Mouse (Mus musculus): ENCODE measurements at regions not wholly inside any gene's neighbourhood (a gene's known extent, or its start where the extent isn't known, plus 50 kb on each side); places are given as distances from the start of the nearest gene placed in this dataset.

DNA sequence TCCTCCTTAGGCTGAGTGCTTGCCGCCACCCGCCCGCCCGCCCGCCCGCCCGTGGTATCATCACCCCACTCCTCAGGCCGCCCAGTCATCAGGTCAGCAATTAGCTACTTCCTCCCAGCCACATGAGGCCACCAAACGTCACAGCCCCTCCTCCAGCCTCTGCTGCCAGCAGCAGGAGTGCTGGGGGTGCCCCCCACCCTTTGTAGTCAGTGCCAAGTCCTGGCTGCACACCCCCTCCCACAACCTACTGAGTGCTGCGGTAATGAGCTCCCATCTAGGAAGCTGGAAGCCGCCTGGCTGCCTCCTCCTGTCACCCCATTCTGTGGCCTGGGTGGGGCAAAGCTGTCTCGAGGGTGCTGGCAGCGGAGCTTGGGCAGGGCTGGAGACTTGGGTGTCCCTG lies 73.8 kb upstream of the 1600014C23Rik start:
- H3K4me1 ChIP-seq (ENCODE audit: control insufficient read depth in 1 of 2, insufficient read depth in 2 of 2, low read length in 2 of 2), result no peaks in the 10 kb centered on the region; a peak in 1 of 4 replicates
- no peak overlapping the region for H3K27ac ChIP-seq (ENCODE audit: control insufficient read depth, low read depth, low read length)
- H3K4me3 ChIP-seq (ENCODE audit: control insufficient read depth in 1 of 2, insufficient read depth in 1 of 2, low read depth in 2 of 2, low read length in 2 of 2), result peak overlapping the region in 1 of 2 experiments; percentile 7; a peak in 1 of 4 replicates
- H3K79me2 ChIP-seq (ENCODE audit: control insufficient read depth, insufficient read depth, low read length, poor library complexity), result no peaks in the 10 kb centered on the region
- H3K9ac ChIP-seq (ENCODE audit: control insufficient read depth, low read depth, low read length, poor library complexity, severe bottlenecking), result peak overlapping the region; percentile 13; the same call in 1 of the 2 replicates
- DNase-seq (ENCODE audit: low read depth, low spot score), result peak; percentile 22
- peaks cover 0 to 2% of the 10 kb centered on the region in 2 experiments; a peak in 1 of 4 replicates for H3K27me3 ChIP-seq (ENCODE audit: control insufficient read depth in 1 of 2, insufficient read depth in 2 of 2, low read length in 2 of 2)
- no peaks in the 10 kb centered on the region for H3K9me3 ChIP-seq (replicated peaks; ENCODE audit: insufficient read depth, low read length)
- no peaks in the 10 kb centered on the region for H3K36me3 ChIP-seq (ENCODE audit: control insufficient read depth in 1 of 2, insufficient read depth in 2 of 2, low read length in 2 of 2)
- TF ChIP-seq MXI1 (IDR thresholded peaks at IDR 0.05; ENCODE audit: low read depth, low read length) (no peak), TCF12 (IDR thresholded peaks at IDR 0.05; ENCODE audit: low read depth, low read length) (no peak), MAZ (IDR thresholded peaks at IDR 0.05; ENCODE audit: low read depth, low read length) (0 out of 2 replicates have a peak, but pooled peaks have one; percentile 33)

GRCm38 (mm10) chr17:45806831-45807230 lies 73.2 kb upstream of the 1600014C23Rik start:
- Histone ChIP-seq H3K79me2 (ENCODE audit: control insufficient read depth, insufficient read depth, low read length, poor library complexity) (no peaks in the 10 kb centered on the region), H3K9ac (ENCODE audit: control insufficient read depth, low read depth, low read length, poor library complexity, severe bottlenecking) (no peak overlapping the region), H3K4me1 (ENCODE audit: control insufficient read depth in 1 of 2, insufficient read depth in 2 of 2, low read length in 2 of 2) (no peaks in the 10 kb centered on the region; a peak in 1 of 4 replicates), H3K4me3 (ENCODE audit: control insufficient read depth in 1 of 2, insufficient read depth in 1 of 2, low read depth in 2 of 2, low read length in 2 of 2) (no peak overlapping the region), H3K27ac (ENCODE audit: control insufficient read depth, low read depth, low read length) (no peak overlapping the region), H3K9me3 (replicated peaks; ENCODE audit: insufficient read depth, low read length) (no peaks in the 10 kb centered on the region), H3K36me3 (ENCODE audit: control insufficient read depth in 1 of 2, insufficient read depth in 2 of 2, low read length in 2 of 2) (no peaks in the 10 kb centered on the region), H3K27me3 (ENCODE audit: control insufficient read depth in 1 of 2, insufficient read depth in 2 of 2, low read length in 2 of 2) (peaks cover 0 to 2% of the 10 kb centered on the region in 2 experiments; a peak in 1 of 4 replicates)
- DNase-seq (ENCODE audit: low read depth, low spot score), result no peak
- TF ChIP-seq E2F4 (IDR thresholded peaks at IDR 0.05; ENCODE audit: borderline replicate concordance, low read depth, low read length) (no peak), BHLHE40 (IDR thresholded peaks at IDR 0.05; ENCODE audit: borderline replicate concordance, low read depth, low read length) (no peak), TCF12 (IDR thresholded peaks at IDR 0.05; ENCODE audit: low read depth, low read length) (no peak), UBTF (IDR thresholded peaks at IDR 0.05; ENCODE audit: borderline replicate concordance, insufficient read depth, low read depth, low read length) (no peak), JUND (IDR thresholded peaks at IDR 0.05; ENCODE audit: low read depth, low read length) (no peak), ELF1 (IDR thresholded peaks at IDR 0.05; ENCODE audit: low read depth, low read length) (no peak), MAFK (IDR thresholded peaks at IDR 0.05; ENCODE audit: borderline replicate concordance, low read depth, low read length) (no peak), RCOR1 (IDR thresholded peaks at IDR 0.05; ENCODE audit: low read depth, low read length) (no peak), TAL1 (IDR thresholded peaks at IDR 0.05; ENCODE audit: low read length) (no peak), NRF1 (IDR thresholded peaks at IDR 0.05; ENCODE audit: insufficient read depth, low read depth, low read length, poor library complexity, severe bottlenecking) (no peak), MAX (IDR thresholded peaks at IDR 0.05; ENCODE audit: low read length) (no peak), POLR2AphosphoS2 (IDR thresholded peaks at IDR 0.05; ENCODE audit: low read length) (no peak), POLR2AphosphoS5 (IDR thresholded peaks at IDR 0.05; ENCODE audit: borderline replicate concordance, low read depth, low read length) (no peak), ZC3H11A (IDR thresholded peaks at IDR 0.05; ENCODE audit: low read depth, low read length) (no peak), TBP (IDR thresholded peaks at IDR 0.05; ENCODE audit: low read depth, low read length) (no peak), CHD2 (IDR thresholded peaks at IDR 0.05; ENCODE audit: low read length) (no peak), MAZ (IDR thresholded peaks at IDR 0.05; ENCODE audit: low read depth, low read length) (no peak), CTCF (IDR thresholded peaks at IDR 0.05 in 2 of 3, conservative IDR thresholded peaks at IDR 0.05 in 1 of 3; ENCODE audit: control insufficient read depth in 1 of 3, insufficient read depth in 1 of 3, low read depth in 2 of 3, low read length in 3 of 3, poor library complexity in 1 of 3, severe bottlenecking in 1 of 3) (no peak)
